Mouse (Mus musculus) cerebellum, postnatal 10 days (tissue): Measurements from ENCODE around the gene Fam216b.
A peak's percentile ranks its signal among the peaks of the same experiment; 100 is the strongest.

Source experiments
- DNase-seq, 2 experiments: peaks; one replicate each; pipeline ENCODE4 v3.0.0; 2021; ENCODE audit warnings: mixed read lengths in 2 of 2

The Fam216b gene

DNA sequence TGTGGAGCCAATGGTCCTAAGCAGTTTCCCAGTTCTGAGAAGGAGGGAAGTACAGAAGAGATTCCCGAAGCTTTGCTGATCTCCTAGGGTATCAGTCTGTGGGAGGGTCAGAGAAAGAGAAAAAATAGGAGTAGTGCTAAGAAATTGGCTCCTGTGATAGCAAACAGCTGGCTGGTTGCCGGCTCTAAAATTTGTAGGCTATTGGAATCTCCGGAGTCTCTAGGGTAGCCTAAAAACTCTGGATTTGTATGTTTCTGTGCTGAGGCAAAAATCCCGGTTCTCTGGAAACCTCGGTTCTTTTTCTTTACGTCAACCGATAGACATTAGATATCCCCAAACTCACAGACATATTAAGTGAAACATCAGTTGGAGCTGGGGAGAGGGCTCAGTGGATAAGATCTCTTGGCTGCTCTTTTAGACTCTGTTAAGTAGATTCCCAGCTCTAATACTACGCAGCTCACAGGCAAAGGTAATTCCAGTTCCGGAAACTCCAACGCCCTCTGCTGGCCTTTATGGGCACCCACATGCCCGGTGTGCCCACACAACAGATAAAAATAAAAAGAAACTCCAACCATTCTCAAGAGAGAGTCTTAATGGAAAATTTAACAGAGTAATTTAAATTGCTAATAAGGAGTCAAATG, 46.8 kb downstream of the Fam216b start:
- peak in 1 of 2 experiments; percentile 35 for DNase-seq

- DNase-seq, result no peak
Measured at GRCm38 (mm10) chr14:78040643-78041042, 48.2 kb downstream of the Fam216b start.

- peak; percentile 61 to 73 for DNase-seq
Measured at GRCm38 (mm10) chr14:78038876-78039275, 49.9 kb downstream of the Fam216b start.
